Mouse (Mus musculus) midbrain, embryonic 13.5 days (tissue): ENCODE measurements around the gene Tepp. TPM values are rescaled to one million over a fixed set of nuclear protein-coding genes. Genes with fewer than 3 reads are reported as not detected.

Source experiments
- ATAC-seq: fragments of 200-750 bp; cut with Nextera tagmentation; 2 replicates; pipeline ENCODE4 v1.8.0; 2017; ENCODE audit warnings: mild to moderate bottlenecking, moderate TSS enrichment, moderate library complexity
- H3K27ac ChIP-seq: fragments of 300-500 bp; sonication (generic); 2 replicates; pipeline ENCODE4 v1.5.1; 2015; ENCODE audit warnings: inconsistent platforms, mild to moderate bottlenecking, moderate library complexity
- H3K27me3 ChIP-seq: fragments of 300-500 bp; sonication (generic); 2 replicates; pipeline ENCODE4 v1.6.1; 2015; ENCODE audit warnings: mild to moderate bottlenecking, inconsistent platforms
- H3K36me3 ChIP-seq: fragments of 300-500 bp; sonication (generic); 2 replicates; pipeline ENCODE4 v1.6.1; 2015; ENCODE audit warnings: mild to moderate bottlenecking, inconsistent platforms
- H3K4me1 ChIP-seq: fragments of 300-500 bp; sonication (generic); replicated peaks from 2 replicates; pipeline ENCODE4 v1.6.1; 2015; ENCODE audit warnings: inconsistent platforms
- H3K4me2 ChIP-seq: fragments of 300-500 bp; sonication (generic); replicated peaks from 2 replicates; pipeline ENCODE4 v1.6.1; 2015; ENCODE audit warnings: moderate library complexity, mild to moderate bottlenecking, inconsistent platforms
- H3K4me3 ChIP-seq: fragments of 300-500 bp; sonication (generic); replicated peaks from 2 replicates; pipeline ENCODE4 v1.5.1; 2015; ENCODE audit warnings: mild to moderate bottlenecking, inconsistent platforms
- H3K9ac ChIP-seq: fragments of 300-500 bp; sonication (generic); replicated peaks from 2 replicates; pipeline ENCODE4 v1.6.1; 2015; ENCODE audit warnings: mild to moderate bottlenecking, inconsistent platforms
- H3K9me3 ChIP-seq: fragments of 300-500 bp; sonication (generic); 2 replicates; pipeline ENCODE4 v1.6.1; 2016; ENCODE audit warnings: mild to moderate bottlenecking, inconsistent platforms
- WGBS: fragments of 180-500 bp; shearing (Covaris S2); methylation state at CpG from one replicate; pipeline ENCODE4 v1.1.7; 2015; 5-methylcytosine and 5-hydroxymethylcytosine counted together
- polyA plus RNA-seq: library from polyadenylated mRNA; unstranded; fragments of >200 nt; fragmentation: Nextera tagmentation; extraction: Ambion mirVana; gene quantifications from 2 replicates; pipeline ENCODE4 v1.2.1, GENCODE M21; 2015

The Tepp gene
- polyA plus RNA-seq, 1 experiment from 2014 or later: 0.70 TPM

DNA sequence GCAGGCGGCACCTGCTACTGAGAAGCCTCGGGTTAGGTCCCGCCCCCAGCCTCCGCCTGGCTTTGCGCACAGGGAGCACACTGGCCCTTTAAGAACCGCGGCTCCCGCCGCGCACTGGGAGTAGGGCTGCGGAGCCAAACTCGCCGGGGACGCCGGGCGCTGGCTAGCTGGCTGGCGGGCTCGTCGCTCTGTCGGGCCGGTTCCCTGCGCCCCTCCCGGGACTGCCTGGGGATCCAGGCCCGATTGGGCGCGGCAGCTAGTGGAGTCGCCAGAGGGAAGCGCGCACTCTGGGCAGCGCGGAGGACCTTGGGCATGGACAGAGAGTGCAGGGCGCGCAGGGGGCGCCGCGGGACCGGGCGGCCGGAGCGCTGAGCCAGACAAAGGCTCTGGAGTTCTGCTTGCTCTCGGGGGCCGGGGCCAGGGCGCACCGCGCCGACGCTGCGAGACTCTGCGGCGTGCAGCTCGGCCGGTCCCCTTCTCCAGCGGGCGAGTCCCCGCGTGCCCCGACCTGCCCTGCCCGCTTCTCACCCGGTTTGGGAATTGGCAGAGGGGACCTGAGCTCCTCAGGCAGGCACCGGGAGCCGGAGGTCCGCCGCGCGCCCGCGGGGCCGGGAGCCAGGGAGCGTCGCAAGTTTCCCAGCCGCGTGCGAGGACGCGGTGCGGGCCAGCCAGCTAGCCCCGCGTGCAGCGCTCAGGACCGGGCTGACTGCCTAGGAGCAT lies 41.9 kb downstream of the Tepp start, which contains the start of gene Mmp15:
TSS of gene Mmp15 (plus strand) at position 118 of the 720 bp plus-strand sequence.
- Histone ChIP-seq H3K4me2 (peak within 1 kb of the TSS; percentile 65), H3K27me3 (peaks cover 6% of the 10 kb centered on the region; the same call in 1 of the 2 replicates), H3K36me3 (no peaks in the 10 kb centered on the region), H3K9me3 (no peaks in the 10 kb centered on the region), H3K27ac (peak within 1 kb of the TSS; percentile 92), H3K9ac (peak within 1 kb of the TSS; percentile 94), H3K4me3 (peak within 1 kb of the TSS; percentile 88), H3K4me1 (peaks cover 44% of the 10 kb centered on the region)
- ATAC-seq: peak; percentile 80
- 0% methylated on average over 74 of the region's 80 CpGs for WGBS

DNA sequence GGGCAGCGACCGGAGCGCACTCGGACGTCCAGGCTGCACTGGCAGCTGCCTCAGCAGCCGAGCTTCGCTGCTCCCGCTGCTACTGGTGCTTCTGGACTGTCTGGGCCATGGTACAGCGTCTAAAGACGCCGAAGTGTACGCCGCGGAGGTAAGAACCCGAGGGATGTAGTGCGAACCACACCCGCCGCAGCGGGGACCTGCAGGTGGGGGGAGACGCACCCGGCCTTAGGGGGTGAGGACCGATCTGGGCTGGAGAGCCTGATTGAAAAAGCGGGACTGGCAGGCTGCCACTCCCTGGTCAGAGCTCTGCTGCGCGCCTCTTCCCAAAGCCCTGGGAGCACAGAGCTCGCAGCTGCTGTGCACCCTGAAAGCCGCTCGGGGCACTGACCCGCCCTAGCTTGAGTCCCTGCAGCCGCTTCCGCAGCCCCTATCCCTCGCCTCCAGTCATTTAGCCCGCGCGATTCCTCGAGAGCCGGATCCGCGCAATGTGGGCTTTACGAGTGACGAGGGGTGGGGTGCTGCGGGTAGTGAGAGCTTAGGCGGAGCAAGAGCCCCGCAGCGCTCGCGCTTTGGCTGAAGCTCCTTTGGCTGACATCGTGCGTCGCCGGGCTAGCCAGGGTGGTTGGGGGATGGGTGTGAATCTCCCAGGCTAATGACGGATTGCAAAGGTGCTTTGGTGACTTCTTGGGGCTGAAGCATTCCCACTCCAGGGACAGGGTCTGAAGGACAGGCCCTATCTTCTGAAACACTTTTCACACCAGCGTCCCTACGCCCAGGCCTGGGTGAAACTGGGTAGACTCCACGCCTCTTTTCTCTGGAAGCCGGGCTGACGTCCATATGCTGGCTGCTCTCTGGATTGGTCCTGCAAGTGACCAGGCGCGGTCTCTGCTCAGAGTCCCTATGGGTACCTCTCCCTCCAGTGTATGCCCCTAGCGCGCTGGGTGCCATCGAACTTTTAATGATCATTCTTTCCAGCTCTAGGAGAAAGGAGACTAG lies 42.8 kb downstream of the Tepp start:
- Histone ChIP-seq H3K27me3 (peaks cover 6% of the 10 kb centered on the region; the same call in 1 of the 2 replicates), H3K4me3 (peak overlapping the region; percentile 88), H3K4me1 (peaks cover 44% of the 10 kb centered on the region), H3K27ac (peak overlapping the region; percentile 92), H3K9me3 (no peaks in the 10 kb centered on the region), H3K4me2 (peak overlapping the region; percentile 65), H3K9ac (peak overlapping the region; percentile 94), H3K36me3 (no peaks in the 10 kb centered on the region)
- peak; percentile 68 for ATAC-seq
- WGBS: 2% methylated on average over 62 of the region's 62 CpGs

DNA sequence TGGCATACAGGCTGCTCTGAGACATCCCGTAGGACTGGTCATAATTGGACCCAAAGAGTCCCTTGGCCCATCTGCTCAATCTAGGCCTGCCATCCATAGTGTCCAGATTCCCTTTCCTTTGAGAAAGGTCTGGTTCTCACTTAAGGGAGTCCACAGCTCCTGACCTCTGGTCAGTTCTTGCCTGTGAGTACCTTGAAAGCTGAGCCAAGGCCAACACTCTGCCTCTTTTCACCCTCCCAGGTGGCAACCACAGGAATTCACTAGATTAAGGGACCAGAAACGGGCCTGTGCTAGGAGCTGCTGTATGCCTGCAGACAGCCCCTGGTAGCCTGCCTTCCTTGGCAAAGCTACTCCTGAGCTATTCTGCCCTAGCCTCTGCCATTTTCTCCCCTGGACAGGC lies 44.2 kb downstream of the Tepp start:
- Histone ChIP-seq H3K27me3 (peaks cover 6% of the 10 kb centered on the region; the same call in 1 of the 2 replicates), H3K9me3 (no peaks in the 10 kb centered on the region), H3K4me2 (peak overlapping the region; percentile 65), H3K4me1 (peaks cover 47% of the 10 kb centered on the region), H3K9ac (0 out of 2 replicates have a peak overlapping the region, but pooled peaks have one; percentile 16), H3K27ac (no peak overlapping the region), H3K4me3 (no peak overlapping the region), H3K36me3 (no peaks in the 10 kb centered on the region)
- 85% methylated on average over 2 of the region's 2 CpGs for WGBS
- no peak for ATAC-seq

DNA sequence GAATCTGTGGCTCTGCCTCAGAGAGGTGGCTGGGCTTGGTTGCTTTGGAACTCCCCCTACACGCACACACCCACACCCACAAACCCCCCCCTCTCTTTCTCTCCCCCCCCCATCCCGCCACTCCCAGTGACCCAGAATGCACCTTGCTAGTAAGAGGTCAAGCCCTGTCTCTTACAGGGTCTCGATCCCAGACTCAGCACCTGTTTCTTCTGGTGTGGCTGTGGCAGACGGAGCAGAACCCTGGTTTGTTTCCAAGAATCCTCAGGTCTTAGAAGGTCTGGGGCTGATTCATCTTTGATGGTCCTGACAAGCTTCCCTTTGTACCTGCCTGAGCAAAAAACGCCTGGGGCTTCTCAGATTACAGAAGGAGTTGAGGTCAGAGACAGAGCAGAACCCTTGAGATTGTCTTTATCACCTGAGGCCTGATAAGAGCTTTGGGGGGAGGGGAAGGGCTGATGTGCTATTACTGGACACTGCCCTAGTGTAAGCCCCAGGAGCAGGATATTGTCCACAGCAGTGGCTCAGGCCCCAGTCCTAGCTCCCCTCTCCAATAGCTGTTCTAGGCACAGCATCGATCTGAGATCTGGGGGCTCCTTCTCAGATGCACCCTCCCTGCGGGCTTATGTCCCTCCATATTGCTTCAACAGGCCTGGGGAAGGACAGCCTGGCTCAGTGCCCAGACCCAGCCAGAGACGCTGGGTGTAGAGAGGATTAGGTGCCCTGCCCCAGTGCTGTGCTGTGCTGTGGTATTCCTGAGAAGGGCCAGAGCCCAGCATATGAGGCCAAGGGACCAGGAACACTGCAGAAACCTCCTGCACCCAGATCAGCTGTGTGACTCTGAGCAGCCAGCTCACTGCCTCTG lies 48.4 kb downstream of the Tepp start:
- Histone ChIP-seq H3K9ac (peak overlapping the region; percentile 46; the same call in 1 of the 2 replicates), H3K36me3 (no peaks in the 10 kb centered on the region), H3K4me3 (no peak overlapping the region), H3K27ac (0 out of 2 replicates have a peak overlapping the region, but pooled peaks have one; percentile 30), H3K4me1 (peaks cover 47% of the 10 kb centered on the region), H3K27me3 (no peaks in the 10 kb centered on the region), H3K4me2 (no peak overlapping the region), H3K9me3 (peaks cover under 1% of the 10 kb centered on the region; the same call in 1 of the 2 replicates)
- WGBS: 64% methylated on average over 8 of the region's 8 CpGs
- peak; percentile 32; the same call in 1 of the 2 replicates for ATAC-seq

DNA sequence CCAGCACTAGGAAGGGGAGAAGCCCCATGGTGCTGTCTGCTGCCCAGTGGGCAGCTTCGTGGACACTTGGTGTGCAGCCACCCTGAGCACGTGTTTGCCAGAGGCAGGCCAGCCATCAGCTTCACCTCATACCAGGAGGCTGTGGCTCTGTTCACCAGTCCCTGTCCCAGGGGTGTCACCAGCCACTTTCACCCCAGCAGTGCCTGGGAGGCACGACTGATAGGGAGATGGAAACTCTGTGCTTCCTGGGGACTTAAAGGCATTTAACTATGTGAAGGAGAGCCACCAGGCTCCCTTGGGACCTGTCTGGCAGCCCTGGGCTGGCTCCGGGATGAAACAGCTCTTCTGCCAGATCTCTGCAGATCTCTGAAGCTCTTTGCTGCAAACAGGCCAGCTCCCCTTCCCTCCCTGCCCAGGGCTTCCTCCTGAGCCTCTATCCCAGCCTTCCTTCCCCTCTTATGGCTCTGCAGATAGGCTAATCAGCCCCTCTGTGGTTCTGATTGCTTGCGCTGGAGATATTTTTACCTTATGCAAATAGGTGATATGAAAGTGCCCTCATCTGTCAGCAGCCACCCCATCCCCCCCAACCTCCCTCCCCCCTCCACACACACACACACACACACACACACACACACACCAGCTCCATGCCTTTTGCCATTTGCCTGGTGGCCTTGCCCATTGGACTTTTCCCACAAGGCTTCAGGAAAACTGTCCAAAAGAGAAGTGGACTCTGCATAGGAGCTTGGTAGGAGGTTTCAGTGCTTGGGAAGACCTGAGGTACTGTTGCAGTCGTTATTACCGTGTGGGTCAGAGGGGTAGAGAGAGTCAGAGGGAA lies 50.0 kb downstream of the Tepp start:
- Histone ChIP-seq H3K9ac (peak overlapping the region; percentile 15; the same call in 1 of the 2 replicates), H3K4me1 (peaks cover 33% of the 10 kb centered on the region), H3K27me3 (no peaks in the 10 kb centered on the region), H3K4me3 (no peak overlapping the region), H3K9me3 (peaks cover 3% of the 10 kb centered on the region; the same call in 1 of the 2 replicates), H3K36me3 (no peaks in the 10 kb centered on the region), H3K27ac (peak overlapping the region; percentile 73), H3K4me2 (no peak overlapping the region)
- WGBS: 43% methylated on average over 7 of the region's 7 CpGs
- peak; percentile 18; the same call in 1 of the 2 replicates for ATAC-seq

DNA sequence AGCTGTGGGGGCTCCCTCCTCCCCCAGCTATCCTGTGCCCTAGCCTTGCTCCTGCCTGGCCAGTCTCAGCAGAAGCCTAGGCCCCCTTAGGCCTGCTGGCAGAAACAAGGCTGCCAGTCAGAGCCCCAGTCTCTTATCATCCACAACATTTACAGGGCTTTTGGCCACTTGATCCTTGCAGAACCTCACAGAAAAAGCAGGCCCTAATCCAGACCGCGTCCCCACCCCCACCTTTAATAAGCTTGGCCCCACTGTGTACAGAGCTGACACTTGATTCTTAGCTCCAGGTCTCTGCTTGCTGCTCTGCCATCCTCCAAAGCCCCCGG lies 50.6 kb downstream of the Tepp start:
- peaks cover 33% of the 10 kb centered on the region for H3K4me1 ChIP-seq
- H3K36me3 ChIP-seq: no peaks in the 10 kb centered on the region
- peak overlapping the region; percentile 15; the same call in 1 of the 2 replicates for H3K9ac ChIP-seq
- no peak overlapping the region for H3K4me3 ChIP-seq
- 0 out of 2 replicates have a peak, but pooled peaks have one; percentile 43 for ATAC-seq
- H3K4me2 ChIP-seq: no peak overlapping the region
- WGBS: 67% methylated on average over 3 of the region's 3 CpGs
- peak overlapping the region; percentile 22; the same call in 1 of the 2 replicates for H3K27ac ChIP-seq
- H3K27me3 ChIP-seq: no peaks in the 10 kb centered on the region
- H3K9me3 ChIP-seq: peaks cover 3% of the 10 kb centered on the region; the same call in 1 of the 2 replicates

DNA sequence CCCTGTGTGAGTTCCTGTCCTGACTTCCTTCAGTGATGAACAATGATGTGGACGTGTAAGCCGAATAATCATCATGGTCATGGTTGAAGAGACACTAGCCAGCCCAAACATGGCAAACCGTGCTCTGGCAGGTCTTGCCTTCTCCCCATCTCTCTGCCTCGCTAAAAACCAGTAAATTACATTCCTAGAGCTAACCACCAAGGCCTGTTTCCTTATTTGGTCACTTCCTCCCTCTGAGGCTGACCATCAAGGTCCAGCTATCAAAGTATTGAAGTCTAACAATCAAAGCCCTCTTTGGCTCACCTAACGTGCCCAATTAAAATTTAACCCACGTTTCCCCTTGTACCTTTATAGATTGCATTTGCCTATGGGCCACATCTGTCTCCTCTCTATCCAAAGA lies 51.9 kb downstream of the Tepp start:
- H3K36me3 ChIP-seq: 0 out of 2 replicates have a peak, but pooled peaks cover 4% of the 10 kb centered on the region
- H3K4me1 ChIP-seq: peaks cover 33% of the 10 kb centered on the region
- H3K27me3 ChIP-seq: no peaks in the 10 kb centered on the region
- peaks cover 3% of the 10 kb centered on the region; the same call in 1 of the 2 replicates for H3K9me3 ChIP-seq
- H3K4me3 ChIP-seq: no peak overlapping the region
- no peak overlapping the region for H3K27ac ChIP-seq
- ATAC-seq: no peak
- no peak overlapping the region for H3K4me2 ChIP-seq
- WGBS: 68% methylated on average over 6 of the region's 6 CpGs
- H3K9ac ChIP-seq: no peak overlapping the region

DNA sequence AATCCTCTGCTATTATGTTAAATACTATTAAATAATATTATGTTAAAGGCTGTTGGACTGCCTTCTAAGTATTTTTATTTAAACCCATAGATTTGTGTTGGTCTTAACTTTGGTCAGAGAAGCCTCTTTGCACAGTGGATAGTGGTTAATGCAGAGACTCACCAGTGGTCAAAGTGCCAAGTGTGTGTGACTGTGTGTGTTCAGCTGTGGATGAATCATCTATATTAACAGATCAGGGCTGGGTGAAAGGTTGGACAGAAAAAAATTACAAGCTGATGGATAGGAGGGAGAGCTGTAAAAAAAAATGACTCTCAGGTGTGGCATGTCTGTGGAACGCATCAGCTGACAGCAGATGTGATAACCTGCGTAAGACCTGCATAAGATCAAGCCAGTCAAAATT lies 53.5 kb downstream of the Tepp start:
- no peak for ATAC-seq
- Histone ChIP-seq H3K4me1 (peaks cover 25% of the 10 kb centered on the region), H3K27me3 (no peaks in the 10 kb centered on the region), H3K36me3 (peaks cover 19% of the 10 kb centered on the region), H3K4me3 (no peak overlapping the region), H3K9me3 (peaks cover 3% of the 10 kb centered on the region; the same call in 1 of the 2 replicates), H3K27ac (no peak overlapping the region), H3K4me2 (no peak overlapping the region), H3K9ac (no peak overlapping the region)
- 94% methylated on average over 2 of the region's 2 CpGs for WGBS

DNA sequence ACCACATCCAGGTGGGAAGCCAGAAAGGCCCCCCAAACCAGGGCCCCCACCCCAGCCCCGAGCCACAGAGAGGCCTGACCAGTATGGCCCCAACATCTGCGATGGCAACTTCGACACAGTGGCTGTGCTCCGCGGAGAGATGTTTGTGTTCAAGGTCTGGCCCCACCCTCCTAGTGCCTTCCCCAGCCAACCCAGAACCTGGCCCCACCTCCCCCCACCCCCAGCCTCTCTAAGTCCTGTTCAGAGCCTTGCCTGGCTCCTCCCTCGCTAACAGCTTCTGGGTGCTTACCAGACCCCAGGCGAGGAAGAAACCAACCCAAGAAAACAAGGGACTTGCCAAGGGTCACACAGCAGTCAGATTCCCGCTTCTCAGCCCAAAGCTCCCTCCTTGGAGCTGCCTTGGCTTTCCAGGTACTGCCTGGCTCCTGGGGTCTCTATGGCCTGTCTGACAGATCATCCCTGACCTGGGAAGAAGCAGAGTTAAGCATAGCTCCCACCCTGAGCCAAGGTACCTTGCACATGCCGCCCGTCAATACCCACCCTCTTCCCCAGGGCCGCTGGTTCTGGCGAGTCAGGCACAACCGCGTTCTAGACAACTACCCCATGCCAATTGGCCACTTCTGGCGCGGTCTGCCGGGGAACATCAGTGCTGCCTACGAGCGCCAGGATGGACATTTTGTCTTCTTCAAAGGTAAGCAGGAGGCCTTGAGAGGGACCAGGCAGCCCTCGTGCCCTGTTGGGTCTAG lies 59.4 kb downstream of the Tepp start:
- H3K9ac ChIP-seq: no peak overlapping the region
- 55% methylated on average over 20 of the region's 20 CpGs for WGBS
- H3K36me3 ChIP-seq: peaks cover 67% of the 10 kb centered on the region
- H3K27ac ChIP-seq: no peak overlapping the region
- no peaks in the 10 kb centered on the region for H3K9me3 ChIP-seq
- no peaks in the 10 kb centered on the region for H3K27me3 ChIP-seq
- H3K4me2 ChIP-seq: no peak overlapping the region
- ATAC-seq: no peak
- H3K4me3 ChIP-seq: no peak overlapping the region
- no peaks in the 10 kb centered on the region for H3K4me1 ChIP-seq

DNA sequence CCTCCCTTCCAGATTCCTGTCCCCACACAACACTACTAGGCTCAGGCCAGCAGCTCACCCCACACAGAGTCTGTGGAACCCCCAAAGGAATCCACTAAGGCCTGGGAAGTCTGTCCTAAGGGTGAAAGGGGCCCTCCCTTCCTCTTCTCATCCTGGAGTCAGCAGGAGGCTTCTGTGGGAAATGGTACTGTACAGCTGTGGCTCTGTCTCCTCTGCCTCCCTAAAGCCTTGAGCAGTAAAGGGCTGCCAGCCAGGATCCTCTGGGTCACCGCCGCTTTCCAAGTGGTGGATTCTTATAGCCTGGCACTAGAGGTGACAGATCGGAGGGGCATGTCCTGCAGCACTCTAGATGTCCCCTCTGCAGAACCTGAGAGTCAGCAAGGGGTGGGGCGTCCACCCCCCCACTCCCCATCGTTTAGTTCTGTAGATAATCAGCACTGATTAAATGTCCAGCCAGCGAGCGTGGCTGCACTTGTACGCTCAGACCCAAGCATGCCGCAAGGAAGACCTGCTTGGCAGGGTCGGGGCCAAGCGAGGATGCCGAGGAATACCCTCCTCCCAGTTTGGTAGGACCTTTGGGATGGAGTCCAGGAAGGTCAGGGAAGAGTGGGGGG lies 63.1 kb downstream of the Tepp start:
- Histone ChIP-seq H3K9me3 (no peaks in the 10 kb centered on the region), H3K27ac (no peak overlapping the region), H3K4me2 (no peak overlapping the region), H3K27me3 (no peaks in the 10 kb centered on the region), H3K4me3 (no peak overlapping the region), H3K36me3 (peaks cover 55% of the 10 kb centered on the region), H3K4me1 (no peaks in the 10 kb centered on the region), H3K9ac (no peak overlapping the region)
- 88% methylated on average over 12 of the region's 12 CpGs for whole genome bisulfite sequencing
- no peak for ATAC-seq
